Mouse (Mus musculus): Measurements from ENCODE around the gene Doc2a. TPM values are rescaled to one million over a fixed set of nuclear protein-coding genes. Genes with fewer than 3 reads are reported as not detected.
"Not testable (repeated sequence)": the region's sequence is repeated elsewhere in the genome, so short reads cannot be mapped to it uniquely, and the experiment has no call there.

Doc2a gene
- polyA plus RNA-seq, 1 experiment from 2014 or later = 39.3 TPM

- Histone ChIP-seq H3K9me3 (replicated peaks) (no peaks in the 10 kb centered on the region), H3K9ac (replicated peaks) (no peak overlapping the region), H3K4me3 (replicated peaks) (no peak overlapping the region), H3K27ac (replicated peaks) (no peak overlapping the region), H3K36me3 (peaks cover 76% of the 10 kb centered on the region), H3K4me1 (peaks cover 22% of the 10 kb centered on the region), H3K4me2 (no peak overlapping the region), H3K27me3 (replicated peaks) (no peaks in the 10 kb centered on the region)
- ATAC-seq (ENCODE audit: low FRiP score) = no peak
- WGBS = 100% methylated on average over 1 of the region's 1 CpGs
These were observed 30.0 kb downstream of the Doc2a start for GRCm38 (mm10) chr7:126877239-126877638.

GRCm38 (mm10) chr7:126881040-126881439 is 33.8 kb downstream of the Doc2a start:
- Histone ChIP-seq H3K9ac (replicated peaks) (peak overlapping the region; percentile 98; the same call in 1 of the 2 replicates), H3K9me3 (replicated peaks) (no peaks in the 10 kb centered on the region), H3K27ac (replicated peaks) (0 out of 2 replicates have a peak overlapping the region, but pooled peaks have one; percentile 41), H3K4me2 (peak overlapping the region; percentile 86), H3K36me3 (peaks cover 38% of the 10 kb centered on the region), H3K4me1 (peaks cover 42% of the 10 kb centered on the region), H3K4me3 (replicated peaks) (no peak overlapping the region), H3K27me3 (replicated peaks) (no peaks in the 10 kb centered on the region)
- ATAC-seq (ENCODE audit: low FRiP score) = no peak
- WGBS = 84% methylated on average over 6 of the region's 6 CpGs

GRCm38 (mm10) chr7:126883731-126884181 is 36.5 kb downstream of the Doc2a start:
- Histone ChIP-seq H3K9ac (replicated peaks) (peak overlapping the region; percentile 98), H3K27me3 (replicated peaks) (no peaks in the 10 kb centered on the region), H3K4me2 (peak overlapping the region; percentile 86), H3K36me3 (peaks cover 13% of the 10 kb centered on the region), H3K27ac (replicated peaks) (peak overlapping the region; percentile 96), H3K4me3 (replicated peaks) (peak overlapping the region; percentile 87), H3K9me3 (replicated peaks) (no peaks in the 10 kb centered on the region), H3K4me1 (peaks cover 42% of the 10 kb centered on the region)
- ATAC-seq (ENCODE audit: low FRiP score) = peak; percentile 6; the same call in 1 of the 2 replicates
- under 1% methylated on average over 15 of the region's 15 CpGs for WGBS

- Histone ChIP-seq H3K4me3 (replicated peaks) (peak within 1 kb of the TSS; percentile 87), H3K27ac (replicated peaks) (peak within 1 kb of the TSS; percentile 96), H3K27me3 (replicated peaks) (no peaks in the 10 kb centered on the region), H3K9me3 (replicated peaks) (no peaks in the 10 kb centered on the region), H3K4me2 (peak within 1 kb of the TSS; percentile 86), H3K36me3 (peaks cover 5% of the 10 kb centered on the region), H3K4me1 (peaks cover 42% of the 10 kb centered on the region), H3K9ac (replicated peaks) (peak within 1 kb of the TSS; percentile 98)
- WGBS = under 1% methylated on average over 50 of the region's 56 CpGs
- ATAC-seq (ENCODE audit: low FRiP score) = peak; percentile 98
These were observed 37.3 kb downstream of the Doc2a start, which contains the start of gene Taok2 for GRCm38 (mm10) chr7:126884286-126885164. TSS of gene Taok2 (minus strand) at chr7:126884703.

GRCm38 (mm10) chr7:126887281-126887680 is 40.1 kb downstream of the Doc2a start:
- Histone ChIP-seq H3K4me1 (peaks cover 19% of the 10 kb centered on the region), H3K9ac (replicated peaks) (no peak overlapping the region), H3K36me3 (peaks cover 14% of the 10 kb centered on the region), H3K4me2 (no peak overlapping the region), H3K4me3 (replicated peaks) (no peak overlapping the region), H3K9me3 (replicated peaks) (no peaks in the 10 kb centered on the region), H3K27ac (replicated peaks) (no peak overlapping the region), H3K27me3 (replicated peaks) (no peaks in the 10 kb centered on the region)
- WGBS = 93% methylated on average over 5 of the region's 5 CpGs
- ATAC-seq (ENCODE audit: low FRiP score) = no peak

- no peak overlapping the region for H3K27ac ChIP-seq (replicated peaks)
- H3K4me1 ChIP-seq = peaks cover 4% of the 10 kb centered on the region; the same call in 1 of the 2 replicates
- H3K4me3 ChIP-seq (replicated peaks) = no peak overlapping the region
- 53% methylated on average over 7 of the region's 7 CpGs for WGBS
- H3K4me2 ChIP-seq = no peak overlapping the region
- peaks cover 14% of the 10 kb centered on the region for H3K36me3 ChIP-seq
- no peak for ATAC-seq (ENCODE audit: low FRiP score)
- H3K9me3 ChIP-seq (replicated peaks) = no peaks in the 10 kb centered on the region
- H3K9ac ChIP-seq (replicated peaks) = no peak overlapping the region
- no peaks in the 10 kb centered on the region for H3K27me3 ChIP-seq (replicated peaks)
These were observed 41.6 kb downstream of the Doc2a start for GRCm38 (mm10) chr7:126888852-126889251.

- no peak overlapping the region for H3K27ac ChIP-seq (replicated peaks)
- WGBS = 91% methylated on average over 5 of the region's 5 CpGs
- peak overlapping the region; percentile 89; the same call in 1 of the 2 replicates for H3K9ac ChIP-seq (replicated peaks)
- H3K27me3 ChIP-seq (replicated peaks) = no peaks in the 10 kb centered on the region
- no peak for ATAC-seq (ENCODE audit: low FRiP score)
- no peaks in the 10 kb centered on the region for H3K9me3 ChIP-seq (replicated peaks)
- no peak overlapping the region for H3K4me3 ChIP-seq (replicated peaks)
- H3K4me1 ChIP-seq = peaks cover 19% of the 10 kb centered on the region
- no peaks in the 10 kb centered on the region for H3K36me3 ChIP-seq
- peak overlapping the region; percentile 71 for H3K4me2 ChIP-seq
These were observed 49.7 kb downstream of the Doc2a start for GRCm38 (mm10) chr7:126896912-126897311.

GRCm38 (mm10) chr7:126897390-126898101 is 50.3 kb downstream of the Doc2a start:
- Histone ChIP-seq H3K27ac (replicated peaks) (peak overlapping the region; percentile 93), H3K4me2 (peak overlapping the region; percentile 71), H3K27me3 (replicated peaks) (no peaks in the 10 kb centered on the region), H3K9me3 (replicated peaks) (no peaks in the 10 kb centered on the region), H3K4me1 (peaks cover 19% of the 10 kb centered on the region), H3K9ac (replicated peaks) (peak overlapping the region; percentile 89), H3K4me3 (replicated peaks) (peak overlapping the region; percentile 71), H3K36me3 (no peaks in the 10 kb centered on the region)
- ATAC-seq (ENCODE audit: low FRiP score) = peak; percentile 70
- 23% methylated on average over 16 of the region's 16 CpGs for WGBS

GRCm38 (mm10) chr7:126898102-126898990 is 51.1 kb downstream of the Doc2a start:
- no peaks in the 10 kb centered on the region for H3K36me3 ChIP-seq
- H3K9me3 ChIP-seq (replicated peaks) = no peaks in the 10 kb centered on the region
- no peaks in the 10 kb centered on the region for H3K27me3 ChIP-seq (replicated peaks)
- peak; percentile 96 for ATAC-seq (ENCODE audit: low FRiP score)
- peak overlapping the region; percentile 93 for H3K27ac ChIP-seq (replicated peaks)
- H3K9ac ChIP-seq (replicated peaks) = peak overlapping the region; percentile 89
- H3K4me1 ChIP-seq = peaks cover 19% of the 10 kb centered on the region
- H3K4me2 ChIP-seq = peak overlapping the region; percentile 71
- 12% methylated on average over 37 of the region's 37 CpGs for WGBS
- peak overlapping the region; percentile 71 for H3K4me3 ChIP-seq (replicated peaks)

- not testable (repeated sequence) for ATAC-seq (ENCODE audit: low FRiP score); H3K27ac ChIP-seq (replicated peaks); H3K9ac ChIP-seq (replicated peaks); H3K27me3 ChIP-seq (replicated peaks); H3K4me2 ChIP-seq; H3K36me3 ChIP-seq; H3K4me3 ChIP-seq (replicated peaks); H3K9me3 ChIP-seq (replicated peaks)
- peaks cover 19% of the 10 kb centered on the region for H3K4me1 ChIP-seq
- 96% methylated on average over 7 of the region's 9 CpGs for WGBS
These were observed 52.6 kb downstream of the Doc2a start for GRCm38 (mm10) chr7:126899781-126900180.
